13 mouse cellular contexts compared by ENCODE assay signal in genomic region chr9:69712714-69713525, GRCm38 (mm10). TPM values are rescaled to one million over a fixed set of nuclear protein-coding genes. Genes with fewer than 3 reads are reported as not detected.
DNase-seq lines count a peak whose midpoint lies in the region; ATAC-seq lines count a peak whose summit lies in the region.
"Had no signal": no experiment of that assay in that cellular context is flagged by ENCODE, and none has a peak within 500 bp of the region (broad histone marks: within the 10 kb centered on the region; RNA-seq: fewer than 3 reads in every experiment).

No protein-coding gene starts in this region.

- no peaks in the 10 kb centered on the region; the same call in none of the 2 replicates for H3K9me3 ChIP-seq in kidney, embryonic 15.5 days (replicated peaks)
- 0 out of 2 replicates have a peak, but pooled peaks cover 3% of the 10 kb centered on the region for H3K9me3 ChIP-seq in neural tube, embryonic 13.5 days

- H3K27ac ChIP-seq in kidney, embryonic 15.5 days, result peak overlapping the region; percentile 72
- H3K27ac ChIP-seq in neural tube, embryonic 13.5 days (replicated peaks), result peak overlapping the region; percentile 78

- no peak for DNase-seq in kidney, postnatal 10 days
- DNase-seq in embryo, embryonic 10.5 days (ENCODE audit: low spot score), result peak; percentile 67
- peak; percentile 2 to 6 for DNase-seq in kidney, postnatal 36 days
- no peak for DNase-seq in right cerebral cortex, postnatal 10 days (ENCODE audit: low spot score in 2 of 2)
- no peak for DNase-seq in layer of hippocampus, postnatal 25 days (ENCODE audit: extremely low spot score in 1 of 2, low spot score in 1 of 2)
- DNase-seq: adrenal gland, adult 8-10 months had no signal

- no peaks in the 10 kb centered on the region for H3K27me3 ChIP-seq in kidney, embryonic 15.5 days
- no peaks in the 10 kb centered on the region for H3K27me3 ChIP-seq in neural tube, embryonic 13.5 days

- H3K4me2 ChIP-seq in kidney, embryonic 15.5 days, result no peak overlapping the region
- H3K4me2 ChIP-seq in neural tube, embryonic 13.5 days, result no peak overlapping the region

- 27% methylated on average over 12 of the region's 12 CpGs for WGBS in kidney, embryonic 15.5 days
- WGBS in neural tube, embryonic 13.5 days, result 14% methylated on average over 12 of the region's 12 CpGs

- no peaks in the 10 kb centered on the region for H3K36me3 ChIP-seq in kidney, embryonic 15.5 days
- H3K36me3 ChIP-seq in neural tube, embryonic 13.5 days, result no peaks in the 10 kb centered on the region

- peaks cover 34% of the 10 kb centered on the region for H3K4me1 ChIP-seq in kidney, embryonic 15.5 days
- peaks cover 42% of the 10 kb centered on the region for H3K4me1 ChIP-seq in neural tube, embryonic 13.5 days (replicated peaks)

- no peak for ATAC-seq in kidney, embryonic 15.5 days (replicated peaks; ENCODE audit: low FRiP score)
- ATAC-seq in neural tube, embryonic 13.5 days (ENCODE audit: low read depth), result no peak
- no peak for ATAC-seq in monocyte, adult 5-6 weeks (replicated peaks; ENCODE audit: insufficient number of reproducible peaks, low FRiP score, low TSS enrichment, poor library complexity, severe bottlenecking)

- H3K4me3 ChIP-seq in kidney, embryonic 15.5 days (replicated peaks), result no peak overlapping the region
- H3K4me3 ChIP-seq in neural tube, embryonic 13.5 days, result no peak overlapping the region
- H3K4me3 ChIP-seq: megakaryocyte, embryonic 14.5 days had no signal

- no peak overlapping the region for H3K9ac ChIP-seq in kidney, embryonic 15.5 days
- H3K9ac ChIP-seq in neural tube, embryonic 13.5 days, result no peak overlapping the region

RNA-seq across cellular contexts. Expression of gene Foxb1, which starts 47.8 kb away (rescaled TPM):
- polyA plus RNA-seq in kidney, embryonic 15.5 days (2015; fragmentation: Nextera tagmentation; extraction: Ambion mirVana), result 0.09 and 0.13 TPM in 2 replicates
- polyA plus RNA-seq in neural tube, embryonic 13.5 days (2015; fragmentation: Nextera tagmentation; extraction: Ambion mirVana), result 7.8 and 8.0 TPM in 2 replicates
- not detected in 3 replicates for total RNA-seq in monocyte, adult 5-6 weeks (2017)
- total RNA-seq in layer of hippocampus, postnatal 25 days (2021), result not detected
- total RNA-seq: adrenal gland, adult 8-10 months; gastrocnemius, adult 8-10 months; hematopoietic stem cell, adult 5-6 weeks had no signal
- polyA plus RNA-seq: urinary bladder, adult 2 months had no signal

Comparison
In these comparisons a context has a peak if more than half of its experiments do, and no peak if none do; other contexts are left out.
1. DNase-seq: peak in embryo, embryonic 10.5 days (single experiment) and kidney, postnatal 36 days (2 of 2); none in kidney, postnatal 10 days (single experiment), right cerebral cortex, postnatal 10 days (0 of 2) and layer of hippocampus, postnatal 25 days (0 of 2).